Mouse (Mus musculus): ENCODE data around the gene Nbdy. TPM values are rescaled to one million over a fixed set of nuclear protein-coding genes. Genes with fewer than 3 reads are reported as not detected.

The Nbdy gene
- polyA plus RNA-seq, 1 experiment from 2014 or later: 77.5 TPM

GRCm38 (mm10) chrX:153742493-153742892 is 19.1 kb downstream of the Nbdy start:
- Histone ChIP-seq H3K4me1 (ENCODE audit: control insufficient read depth, insufficient read depth, low read length) (no peaks in the 10 kb centered on the region), H3K9ac (ENCODE audit: low read length) (no peak overlapping the region), H3K27ac (replicated peaks; ENCODE audit: low read depth, low read length) (no peak overlapping the region), H3K9me3 (ENCODE audit: control insufficient read depth, low read length) (no peaks in the 10 kb centered on the region), H3K27me3 (ENCODE audit: control insufficient read depth, insufficient read depth, low read length) (no peaks in the 10 kb centered on the region), H3K36me3 (ENCODE audit: control insufficient read depth, insufficient read depth, low read length) (no peaks in the 10 kb centered on the region), H3K4me2 (ENCODE audit: low read depth, severe bottlenecking) (no peak overlapping the region), H3K4me3 (ENCODE audit: low read depth, low read length) (no peak overlapping the region)
- WGBS: 90% methylated on average over 3 of the region's 3 CpGs
- no peak for DNase-seq (ENCODE audit: low spot score)
- no peak for ATAC-seq (ENCODE audit: insufficient number of reproducible peaks, low FRiP score, low TSS enrichment, low read depth)

GRCm38 (mm10) chrX:153749230-153749629 is 25.8 kb downstream of the Nbdy start:
- 34% methylated on average over 2 of the region's 2 CpGs for WGBS
- H3K9me3 ChIP-seq (ENCODE audit: control insufficient read depth, low read length): no peaks in the 10 kb centered on the region
- H3K36me3 ChIP-seq (ENCODE audit: control insufficient read depth, insufficient read depth, low read length): no peaks in the 10 kb centered on the region
- no peak overlapping the region for H3K4me3 ChIP-seq (ENCODE audit: low read depth, low read length)
- no peak overlapping the region for H3K4me2 ChIP-seq (ENCODE audit: low read depth, severe bottlenecking)
- no peaks in the 10 kb centered on the region for H3K27me3 ChIP-seq (ENCODE audit: control insufficient read depth, insufficient read depth, low read length)
- H3K4me1 ChIP-seq (ENCODE audit: control insufficient read depth, insufficient read depth, low read length): no peaks in the 10 kb centered on the region
- ATAC-seq (ENCODE audit: insufficient number of reproducible peaks, low FRiP score, low TSS enrichment, low read depth): no peak
- H3K9ac ChIP-seq (ENCODE audit: low read length): no peak overlapping the region
- H3K27ac ChIP-seq (replicated peaks; ENCODE audit: low read depth, low read length): no peak overlapping the region
- DNase-seq (ENCODE audit: low spot score): no peak

Other genes with a start within 250 kb of the Nbdy start
- 44.0 and 50.3 TPM in 2 replicates for gene Ubqln2, start 225.4 kb upstream of the Nbdy start, polyA plus RNA-seq (2014; fragmentation: Nextera tagmentation; extraction: Ambion mirVana)
- gene Cypt3, start 165.0 kb upstream of the Nbdy start, polyA plus RNA-seq (2014; fragmentation: Nextera tagmentation; extraction: Ambion mirVana): not detected in 2 replicates
- 3.3 and 4.1 TPM in 2 replicates for gene Kctd12b, start 27.2 kb upstream of the Nbdy start, polyA plus RNA-seq (2014; fragmentation: Nextera tagmentation; extraction: Ambion mirVana)
- gene Spin2c, start 108.6 kb downstream of the Nbdy start, polyA plus RNA-seq (2014; fragmentation: Nextera tagmentation; extraction: Ambion mirVana): 34.6 and 38.1 TPM in 2 replicates